Mouse (Mus musculus) ES-Bruce4 (cell line): ENCODE data around the gene C1ra.

ENCODE experiments used
- CTCF ChIP-seq: IDR thresholded peaks from one replicate; pipeline ENCODE4 v1.8.1; 2011; ENCODE audit warnings: low read depth, low read length
- EP300 ChIP-seq: IDR thresholded peaks from 2 replicates; pipeline ENCODE4 v1.6.1; 2011; ENCODE audit warnings: low read depth, low read length; ENCODE audit not compliant: insufficient read depth
- POLR2A ChIP-seq: IDR thresholded peaks from one replicate; pipeline ENCODE4 v1.8.1; 2011; ENCODE audit warnings: low read length; ENCODE audit not compliant: insufficient read depth

DNA sequence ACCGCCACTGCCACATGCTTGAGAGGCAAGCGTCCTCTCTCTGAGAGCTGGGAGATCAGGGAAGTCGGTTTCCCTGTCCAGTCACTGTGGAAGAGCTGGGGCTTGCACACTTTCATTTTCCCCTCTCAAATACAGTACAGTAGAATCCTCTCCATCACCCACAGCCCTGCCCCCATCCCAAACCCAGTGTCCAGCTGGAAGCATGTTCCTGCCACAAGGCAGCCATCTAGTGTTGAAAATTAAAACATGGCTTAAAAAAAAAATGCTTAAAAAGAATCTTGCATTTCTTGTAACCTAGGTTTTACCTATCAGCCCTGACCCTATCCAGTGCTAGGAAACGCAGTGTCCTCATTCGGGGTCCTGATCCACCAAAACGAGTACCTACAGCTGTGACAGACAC is 32.3 kb downstream of the C1ra start:
- no peak for TF ChIP-seq POLR2A
- TF ChIP-seq CTCF = no peak
- no peak for TF ChIP-seq EP300
